Mouse (Mus musculus) heart, embryonic 14.5 days (tissue): ENCODE measurements around the gene Atrnl1. TPM values are rescaled to one million over a fixed set of nuclear protein-coding genes. Genes with fewer than 3 reads are reported as not detected.

Source experiments
- ATAC-seq: fragments of 200-750 bp; cut with Nextera tagmentation; 2 replicates; pipeline ENCODE4 v1.8.0; 2017; ENCODE audit warnings: low read depth, moderate TSS enrichment; ENCODE audit not compliant: insufficient number of reproducible peaks, insufficient read depth, low FRiP score
- H3K27ac ChIP-seq, 2 experiments: fragments of 200-500 bp in 1 of 2; fragments of 300-500 bp in 1 of 2; sonication (generic) in 1 of 2; replicated peaks in 1 of 2; 2 replicates each; pipeline ENCODE4 v1.5.1; 2012 to 2014; ENCODE audit warnings: low read depth in 2 of 2, low read length in 2 of 2, control low read depth in 1 of 2, mild to moderate bottlenecking in 1 of 2, mixed read lengths in 1 of 2; ENCODE audit not compliant: control insufficient read depth in 1 of 2, insufficient read depth in 1 of 2
- H3K27me3 ChIP-seq: fragments of 300-500 bp; sonication (generic); 2 replicates; pipeline ENCODE4 v1.6.1; 2014; ENCODE audit warnings: mild to moderate bottlenecking, low read length, control low read depth; ENCODE audit not compliant: control insufficient read depth, insufficient read depth
- H3K36me3 ChIP-seq: fragments of 300-500 bp; sonication (generic); 2 replicates; pipeline ENCODE4 v1.6.1; 2014; ENCODE audit warnings: mild to moderate bottlenecking, control low read depth, low read length, mixed read lengths; ENCODE audit not compliant: control insufficient read depth, insufficient read depth
- H3K4me1 ChIP-seq, 2 experiments: fragments of 200-500 bp in 1 of 2; fragments of 300-500 bp in 1 of 2; sonication (generic) in 1 of 2; 2 replicates each; pipeline ENCODE4 v1.6.1; 2012 to 2014; ENCODE audit warnings: low read length in 2 of 2, control low read depth in 1 of 2, mixed read lengths in 1 of 2; ENCODE audit not compliant: control insufficient read depth in 2 of 2, insufficient read depth in 2 of 2
- H3K4me2 ChIP-seq: fragments of 300-500 bp; sonication (generic); 2 replicates; pipeline ENCODE4 v1.6.1; 2014; ENCODE audit warnings: mild to moderate bottlenecking, low read length
- H3K4me3 ChIP-seq, 2 experiments: fragments of 200-500 bp in 1 of 2; fragments of 300-500 bp in 1 of 2; sonication (generic) in 1 of 2; 2 replicates each; pipeline ENCODE4 v1.5.1; 2012 to 2014; ENCODE audit warnings: low read length in 2 of 2, mild to moderate bottlenecking in 2 of 2, control low read depth in 1 of 2, low read depth in 1 of 2, moderate library complexity in 1 of 2; ENCODE audit not compliant: control insufficient read depth in 1 of 2, insufficient read depth in 1 of 2
- H3K9ac ChIP-seq: fragments of 300-500 bp; sonication (generic); 2 replicates; pipeline ENCODE4 v1.6.1; 2014; ENCODE audit warnings: mild to moderate bottlenecking, low read length
- H3K9me3 ChIP-seq: fragments of 300-500 bp; sonication (generic); 2 replicates; pipeline ENCODE4 v1.6.1; 2016; ENCODE audit warnings: low read length, control low read depth; ENCODE audit not compliant: control insufficient read depth
- WGBS: fragments of 180-500 bp; shearing (Covaris S2); extraction: QIAGEN DNeasy Blood & Tissue Kit; methylation state at CpG from one replicate; pipeline ENCODE4 v1.1.7; 2014; 5-methylcytosine and 5-hydroxymethylcytosine counted together
- polyA plus RNA-seq: library from polyadenylated mRNA; unstranded; fragments of >200 nt; fragmentation: Nextera tagmentation; extraction: Ambion mirVana; gene quantifications from 2 replicates; pipeline ENCODE4 v1.2.1, GENCODE M21; 2014

The Atrnl1 gene
- polyA plus RNA-seq, 1 experiment from 2014 or later: 4.2 TPM

DNA sequence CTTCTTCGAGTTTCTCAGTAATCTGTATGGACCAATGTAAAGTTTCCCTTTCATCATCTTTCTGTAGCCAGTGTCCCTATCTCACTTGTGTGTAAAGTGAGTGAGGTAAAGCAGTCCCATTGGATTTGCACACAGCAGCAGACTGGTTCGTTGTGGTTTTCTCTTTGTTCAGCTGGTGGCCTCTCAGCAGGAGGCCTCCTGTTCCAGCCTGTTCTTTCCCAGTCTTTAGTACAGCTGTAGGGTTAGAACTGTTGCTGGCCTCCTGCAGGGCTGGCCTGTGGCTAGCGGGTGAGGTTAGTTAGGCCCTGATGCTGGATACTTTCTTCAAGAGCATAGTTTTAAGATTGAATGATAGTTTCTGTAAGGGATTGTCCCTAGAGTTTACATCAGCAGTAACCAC is 280.1 kb downstream of the Atrnl1 start:
- no peaks in the 10 kb centered on the region for H3K9me3 ChIP-seq
- 55% methylated on average over 3 of the region's 3 CpGs for WGBS
- H3K27me3 ChIP-seq: no peaks in the 10 kb centered on the region
- peaks cover 8 to 12% of the 10 kb centered on the region in 2 experiments for H3K4me1 ChIP-seq
- no peak overlapping the region for H3K4me3 ChIP-seq
- no peak for ATAC-seq
- H3K27ac ChIP-seq: no peak overlapping the region
- no peaks in the 10 kb centered on the region for H3K36me3 ChIP-seq
- H3K9ac ChIP-seq: no peak overlapping the region
- no peak overlapping the region for H3K4me2 ChIP-seq

DNA sequence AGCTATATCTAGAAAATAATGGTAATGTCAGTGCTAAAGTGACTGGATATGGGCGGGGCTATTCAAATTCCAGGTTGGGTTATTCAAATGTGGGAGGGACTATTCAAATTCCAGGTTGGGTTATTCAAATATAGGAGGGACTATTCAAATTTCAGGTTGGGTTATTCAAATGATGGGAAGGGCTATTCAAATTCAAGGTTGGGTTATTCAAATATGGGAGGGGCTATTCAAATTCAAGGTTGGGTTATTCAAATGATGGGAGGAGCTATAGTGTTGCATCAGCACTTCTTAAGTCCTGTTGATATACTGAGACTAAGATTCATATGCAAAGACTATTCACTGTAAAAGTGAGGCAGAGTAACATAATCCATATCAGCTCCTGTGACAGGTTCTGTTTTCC is 283.4 kb downstream of the Atrnl1 start:
- WGBS: 30% methylated on average over 1 of the region's 1 CpGs
- ATAC-seq: no peak
- Histone ChIP-seq H3K9ac (no peak overlapping the region), H3K9me3 (no peaks in the 10 kb centered on the region), H3K4me3 (no peak overlapping the region), H3K4me2 (no peak overlapping the region), H3K27me3 (no peaks in the 10 kb centered on the region), H3K4me1 (peaks cover 7 to 8% of the 10 kb centered on the region in 2 experiments), H3K36me3 (no peaks in the 10 kb centered on the region), H3K27ac (no peak overlapping the region)

- no peak overlapping the region for H3K9ac ChIP-seq
- no peaks in the 10 kb centered on the region for H3K9me3 ChIP-seq
- H3K27ac ChIP-seq: no peak overlapping the region
- WGBS: 72% methylated on average over 1 of the region's 1 CpGs
- H3K4me1 ChIP-seq: no peaks in the 10 kb centered on the region
- H3K4me2 ChIP-seq: no peak overlapping the region
- H3K36me3 ChIP-seq: no peaks in the 10 kb centered on the region
- no peaks in the 10 kb centered on the region for H3K27me3 ChIP-seq
- no peak overlapping the region for H3K4me3 ChIP-seq
- no peak for ATAC-seq
Observed at GRCm38 (mm10) chr19:57900037-57900436, 289.2 kb downstream of the Atrnl1 start.

- H3K27ac ChIP-seq: no peak overlapping the region
- no peak overlapping the region for H3K4me2 ChIP-seq
- no peak for ATAC-seq
- no peaks in the 10 kb centered on the region for H3K4me1 ChIP-seq
- no peaks in the 10 kb centered on the region for H3K9me3 ChIP-seq
- H3K36me3 ChIP-seq: no peaks in the 10 kb centered on the region
- 85% methylated on average over 6 of the region's 6 CpGs for WGBS
- H3K4me3 ChIP-seq: no peak overlapping the region
- H3K27me3 ChIP-seq: no peaks in the 10 kb centered on the region
- no peak overlapping the region for H3K9ac ChIP-seq
Observed at GRCm38 (mm10) chr19:57909466-57909865, 298.6 kb downstream of the Atrnl1 start.

DNA sequence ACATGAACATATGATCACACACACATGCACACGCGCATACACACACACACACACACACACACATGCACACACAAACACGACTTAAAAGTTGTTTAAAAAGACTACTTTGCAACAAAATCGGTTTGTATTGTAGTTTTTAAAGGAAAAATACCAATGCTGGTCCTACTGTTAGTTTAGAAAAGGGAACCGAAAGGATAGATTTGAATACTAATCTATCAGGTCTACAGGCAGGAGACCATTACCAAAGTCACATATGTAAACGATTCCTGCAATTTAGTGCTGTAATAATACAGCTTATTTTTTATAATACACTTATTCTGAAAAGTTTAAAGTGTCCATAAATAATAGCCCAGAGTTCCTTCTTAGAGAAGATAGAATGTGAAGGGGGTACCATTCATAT is 299.8 kb downstream of the Atrnl1 start:
- Histone ChIP-seq H3K27ac (no peak overlapping the region), H3K27me3 (no peaks in the 10 kb centered on the region), H3K36me3 (no peaks in the 10 kb centered on the region), H3K9ac (no peak overlapping the region), H3K4me2 (no peak overlapping the region), H3K4me3 (no peak overlapping the region), H3K4me1 (no peaks in the 10 kb centered on the region), H3K9me3 (no peaks in the 10 kb centered on the region)
- 85% methylated on average over 6 of the region's 6 CpGs for WGBS
- ATAC-seq: no peak

GRCm38 (mm10) chr19:57916325-57916724 is 305.5 kb downstream of the Atrnl1 start:
- 63% methylated on average over 6 of the region's 6 CpGs for WGBS
- Histone ChIP-seq H3K9me3 (peaks cover 7% of the 10 kb centered on the region; the same call in 1 of the 2 replicates), H3K36me3 (no peaks in the 10 kb centered on the region), H3K4me3 (no peak overlapping the region), H3K27me3 (no peaks in the 10 kb centered on the region), H3K4me1 (no peaks in the 10 kb centered on the region), H3K4me2 (no peak overlapping the region), H3K9ac (no peak overlapping the region), H3K27ac (no peak overlapping the region)
- ATAC-seq: no peak

GRCm38 (mm10) chr19:57922991-57923390 is 312.2 kb downstream of the Atrnl1 start:
- H3K27me3 ChIP-seq: no peaks in the 10 kb centered on the region
- H3K9ac ChIP-seq: no peak overlapping the region
- H3K4me1 ChIP-seq: peaks cover 5 to 18% of the 10 kb centered on the region in 2 experiments
- H3K27ac ChIP-seq: no peak overlapping the region
- no peak overlapping the region for H3K4me3 ChIP-seq
- peaks cover 7% of the 10 kb centered on the region; the same call in 1 of the 2 replicates for H3K9me3 ChIP-seq
- no peak overlapping the region for H3K4me2 ChIP-seq
- ATAC-seq: no peak
- 69% methylated on average over 5 of the region's 5 CpGs for WGBS
- H3K36me3 ChIP-seq: no peaks in the 10 kb centered on the region

DNA sequence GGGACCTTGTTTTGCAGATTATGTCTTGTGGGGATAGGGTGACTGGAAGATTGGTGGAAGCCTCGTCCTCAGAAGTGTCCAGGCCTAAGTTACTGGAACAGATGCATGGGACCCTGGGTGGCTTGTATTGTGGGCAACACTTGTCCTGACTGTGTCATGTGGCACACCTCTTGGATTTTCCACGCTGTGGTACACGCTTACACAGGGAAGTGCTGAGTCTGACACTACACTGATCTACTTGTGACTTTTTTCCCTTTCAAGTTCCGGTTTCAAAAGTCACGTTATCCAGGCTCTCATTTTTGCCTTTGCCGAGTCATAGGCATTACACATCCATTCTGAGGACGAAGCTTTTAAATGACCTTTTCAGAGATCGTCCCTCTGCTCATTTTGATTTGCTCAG is 314.0 kb downstream of the Atrnl1 start:
- Histone ChIP-seq H3K27ac (no peak overlapping the region), H3K9me3 (peaks cover 7% of the 10 kb centered on the region; the same call in 1 of the 2 replicates), H3K4me2 (no peak overlapping the region), H3K9ac (no peak overlapping the region), H3K27me3 (no peaks in the 10 kb centered on the region), H3K36me3 (no peaks in the 10 kb centered on the region), H3K4me1 (peaks cover 5 to 18% of the 10 kb centered on the region in 2 experiments), H3K4me3 (no peak overlapping the region)
- ATAC-seq: no peak
- WGBS: 76% methylated on average over 8 of the region's 8 CpGs
